Mouse (Mus musculus): Measurements from ENCODE around the gene Tex2.

Tex2 gene

DNA sequence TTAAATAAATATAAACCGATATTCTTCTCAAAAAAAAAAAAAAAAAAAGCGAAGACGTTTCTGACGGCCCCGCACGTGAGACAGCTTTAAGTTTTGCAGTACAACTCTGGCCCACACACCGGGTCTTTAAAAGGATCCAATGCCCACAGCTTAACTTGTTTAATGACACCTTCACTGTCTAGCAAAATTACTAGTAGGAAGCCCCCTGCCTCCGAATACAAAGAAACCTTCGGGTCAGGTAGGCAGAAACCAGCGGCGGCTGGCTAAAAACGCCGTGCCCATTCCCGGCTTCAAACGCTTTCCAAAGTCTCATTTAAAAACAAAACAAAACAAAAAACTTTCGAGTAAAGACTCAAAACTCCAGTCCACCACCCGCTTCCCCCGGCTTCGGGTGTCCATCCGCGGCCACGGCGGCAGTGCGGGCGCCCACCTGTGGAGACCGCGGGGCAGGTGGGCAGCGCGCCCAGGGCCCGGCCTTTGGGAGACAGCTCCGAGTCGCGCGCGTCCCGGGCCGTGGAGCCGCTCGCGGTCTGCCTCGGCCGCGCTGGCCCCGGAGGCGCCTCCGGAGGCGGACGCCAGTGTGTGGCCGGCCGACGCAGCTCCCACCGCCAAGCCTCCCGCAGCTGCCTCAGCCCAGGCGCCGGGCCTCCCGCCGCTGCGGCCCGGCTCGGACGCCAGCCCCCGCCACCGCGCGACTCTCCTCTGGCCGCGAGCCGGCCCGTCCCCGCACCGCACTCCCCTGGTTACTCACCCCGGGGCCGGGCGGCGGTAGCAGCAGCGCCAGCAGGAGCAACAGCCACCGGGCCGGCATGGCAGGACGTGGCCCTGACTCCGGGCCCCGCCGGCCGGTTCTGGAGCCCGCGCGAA is 126.1 kb downstream of the Tex2 start:
- DNase-seq (ENCODE audit: low read depth, low spot score), result no peak

DNA sequence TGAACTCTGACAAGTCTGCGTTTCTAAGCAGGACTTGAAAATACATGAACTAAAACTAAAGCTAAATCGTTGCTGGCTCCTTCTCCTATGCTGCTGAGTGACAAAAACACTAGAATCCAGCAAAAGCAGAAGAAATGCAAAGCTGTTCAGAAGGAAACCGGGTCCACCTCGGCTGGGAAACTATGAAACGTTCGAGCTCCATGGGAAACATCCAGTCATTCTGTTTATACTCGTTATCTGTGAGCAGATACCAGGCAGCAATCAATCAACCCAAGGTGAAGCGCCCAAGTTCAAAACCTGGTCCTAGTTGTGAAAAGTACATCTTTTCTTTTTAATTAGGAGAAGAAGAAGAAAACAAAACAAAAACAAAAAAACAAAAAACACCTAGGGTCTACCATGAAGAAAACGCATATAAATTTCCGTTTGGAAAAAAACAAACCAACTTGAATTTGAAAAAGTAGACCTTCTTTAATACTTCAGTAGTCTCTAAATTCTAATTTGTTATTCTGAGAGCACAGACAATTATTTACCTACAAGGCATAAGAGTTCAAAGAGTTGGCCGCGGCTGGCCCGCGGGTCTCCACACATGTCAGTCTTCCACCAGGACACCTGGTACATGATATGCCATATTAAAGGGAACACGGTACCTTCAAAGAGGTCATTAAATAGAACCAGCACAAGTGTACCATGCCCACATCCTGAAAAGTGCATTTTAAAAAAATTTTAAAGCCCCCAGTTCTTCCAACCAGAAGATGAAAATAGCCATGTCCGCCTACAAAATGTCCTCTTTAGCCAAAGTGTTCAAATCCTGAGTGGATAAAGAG is 127.0 kb downstream of the Tex2 start:
- DNase-seq (ENCODE audit: low read depth, low spot score), result no peak

DNA sequence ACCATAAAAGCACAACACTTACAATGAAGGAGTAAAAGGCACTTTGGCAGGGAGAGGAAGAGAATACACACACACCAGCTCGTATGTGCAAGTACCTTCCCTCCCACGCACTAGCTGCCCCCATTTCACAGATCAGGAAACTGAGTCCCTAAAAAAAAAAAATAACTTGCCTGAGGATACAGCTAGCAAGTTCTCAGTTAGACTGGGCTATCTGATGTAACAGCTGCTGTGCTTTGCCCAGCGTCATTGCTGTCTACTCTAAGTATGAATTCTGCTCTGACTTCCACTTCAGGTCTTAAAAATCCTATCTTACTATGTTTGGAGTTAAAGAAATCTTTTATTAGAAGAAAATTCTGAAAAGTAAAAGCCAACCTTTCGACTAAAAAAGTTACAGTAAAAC is 127.6 kb downstream of the Tex2 start:
- no peak for DNase-seq (ENCODE audit: low read depth, low spot score)

GRCm38 (mm10) chr11:106484875-106485274 is 128.3 kb downstream of the Tex2 start:
- DNase-seq (ENCODE audit: low read depth, low spot score), result no peak

GRCm38 (mm10) chr11:106482867-106483266 is 130.4 kb downstream of the Tex2 start:
- no peak for DNase-seq (ENCODE audit: low read depth, low spot score)

DNA sequence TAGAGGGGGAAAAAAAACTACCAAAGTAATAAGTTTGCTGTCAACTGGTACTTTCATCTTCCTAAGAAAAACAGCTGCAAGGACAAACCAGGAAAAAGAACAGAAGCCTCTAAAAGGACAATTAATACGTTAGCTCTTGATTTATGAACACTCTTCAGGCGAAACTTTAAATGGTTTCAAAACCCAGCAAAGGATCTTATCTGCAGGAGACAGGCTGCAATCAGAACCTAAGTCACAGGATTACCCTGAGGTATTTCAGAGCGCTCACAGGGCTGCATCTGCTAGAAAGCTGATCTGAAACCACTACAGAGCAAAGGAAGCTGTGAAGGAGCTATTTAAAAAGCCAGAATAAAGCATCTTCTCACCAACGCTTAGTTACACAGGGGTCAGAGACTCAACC is 131.6 kb downstream of the Tex2 start:
- no peak for DNase-seq (ENCODE audit: low read depth, low spot score)

DNA sequence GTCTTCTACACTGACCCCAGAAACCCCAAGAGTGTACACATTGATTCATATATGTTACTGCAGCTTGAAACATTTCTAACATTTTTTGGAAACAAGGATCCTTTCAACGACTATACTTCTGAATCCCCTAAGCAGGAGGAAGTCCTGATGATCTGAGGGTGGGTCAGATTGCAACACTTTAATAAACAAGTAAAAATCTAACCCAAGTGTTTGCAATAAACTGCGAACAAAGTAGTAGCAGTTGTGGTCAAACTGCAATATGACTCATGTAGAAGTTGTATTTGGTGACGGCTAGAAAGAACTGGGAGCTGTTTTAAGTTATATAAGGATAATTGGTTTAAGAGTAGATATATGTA is 132.7 kb downstream of the Tex2 start:
- no peak for DNase-seq (ENCODE audit: low read depth, low spot score)

DNA sequence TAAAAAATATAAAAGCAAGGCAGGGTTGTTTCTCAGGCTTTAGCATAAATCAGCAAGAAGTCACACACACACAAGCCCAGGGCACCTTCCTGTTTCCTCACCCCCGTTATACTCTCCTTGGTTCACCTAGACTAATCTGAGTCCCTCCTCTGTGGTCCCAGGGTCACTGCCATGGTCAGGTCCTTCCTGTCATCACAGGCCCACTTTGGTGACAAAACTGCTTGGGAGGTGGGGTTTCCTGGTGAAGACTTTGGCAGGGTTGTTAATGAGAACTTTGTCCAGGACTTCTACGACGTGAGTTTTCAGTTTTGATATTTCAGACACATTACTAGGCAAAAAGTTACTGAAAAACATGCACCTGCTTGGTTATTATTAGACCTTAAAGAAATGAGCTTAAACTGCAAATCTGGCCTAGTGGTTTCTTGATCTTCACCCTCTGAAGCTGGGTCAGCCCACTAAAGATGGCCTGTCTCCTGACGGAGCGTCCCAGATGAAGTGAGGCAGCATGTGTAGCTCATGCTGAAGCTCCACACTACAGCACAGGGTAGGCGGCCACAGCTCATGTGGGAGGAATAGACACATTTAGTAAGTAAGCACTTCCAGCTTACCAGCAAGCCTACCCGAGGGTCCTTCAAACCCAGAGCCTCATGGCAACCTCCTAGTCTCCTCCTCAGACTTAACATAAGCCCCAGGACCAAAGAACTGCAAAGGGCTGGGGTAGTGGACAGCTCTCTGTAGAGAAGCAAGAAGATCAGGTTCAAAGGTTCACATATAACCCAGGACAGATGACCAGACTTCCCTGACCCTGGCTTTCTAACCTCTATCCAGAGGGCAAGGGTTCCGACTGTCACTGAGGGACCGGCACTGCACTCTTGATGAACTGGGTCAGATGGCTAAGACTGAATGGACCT is 133.3 kb downstream of the Tex2 start:
- no peak for DNase-seq (ENCODE audit: low read depth, low spot score)

DNA sequence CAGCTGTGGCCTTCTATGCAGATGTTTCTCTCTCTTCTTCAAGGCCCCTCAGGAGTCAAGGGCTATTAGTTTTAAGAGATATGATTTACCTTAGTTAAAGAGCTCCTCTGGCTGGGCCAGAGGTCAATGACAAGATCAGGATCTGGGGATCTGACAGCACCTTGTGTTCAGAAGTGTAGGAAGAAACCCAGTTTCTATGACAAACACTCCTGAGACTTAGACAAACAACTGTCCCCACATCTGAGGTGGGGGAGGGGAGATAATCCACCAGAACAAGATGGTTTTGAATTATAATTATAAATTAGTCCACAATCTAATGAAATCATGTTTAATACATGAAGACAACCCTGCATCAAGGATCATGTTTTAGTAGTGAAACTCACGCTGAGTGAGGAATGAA is 134.5 kb downstream of the Tex2 start:
- DNase-seq (ENCODE audit: low read depth, low spot score), result no peak

DNA sequence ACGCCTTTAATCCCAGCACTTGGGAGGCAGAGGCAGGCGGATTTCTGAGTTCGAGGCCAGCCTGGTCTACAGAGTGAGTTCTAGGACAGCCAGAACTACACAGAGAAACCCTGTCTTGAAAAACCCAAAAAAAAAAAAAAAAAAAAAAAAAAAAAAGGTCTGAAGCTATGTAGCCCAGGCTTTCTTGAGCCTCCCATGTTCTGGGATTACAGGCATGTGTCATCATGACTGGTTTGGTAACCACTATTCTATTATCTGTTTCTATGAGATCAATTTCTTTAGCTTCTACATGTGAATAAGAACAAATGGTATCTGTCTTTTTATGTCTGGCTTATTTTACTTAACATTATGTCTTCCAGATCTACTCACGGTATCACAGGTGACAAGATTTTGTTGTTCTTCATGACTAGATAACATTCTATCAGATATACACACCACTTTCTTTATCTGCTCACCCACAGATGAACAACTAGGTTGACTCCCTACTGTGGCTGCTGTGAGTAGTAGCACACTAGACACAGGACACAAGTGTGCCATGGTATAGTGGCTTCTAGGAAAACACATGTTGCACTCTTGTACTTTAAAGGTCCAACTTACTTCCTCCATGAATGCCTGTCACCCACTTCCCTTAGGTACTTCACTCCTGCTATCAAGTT is 135.6 kb downstream of the Tex2 start:
- no peak for DNase-seq (ENCODE audit: low read depth, low spot score)

GRCm38 (mm10) chr11:106475309-106475708 is 137.9 kb downstream of the Tex2 start:
- DNase-seq (ENCODE audit: low read depth, low spot score), result no peak

DNA sequence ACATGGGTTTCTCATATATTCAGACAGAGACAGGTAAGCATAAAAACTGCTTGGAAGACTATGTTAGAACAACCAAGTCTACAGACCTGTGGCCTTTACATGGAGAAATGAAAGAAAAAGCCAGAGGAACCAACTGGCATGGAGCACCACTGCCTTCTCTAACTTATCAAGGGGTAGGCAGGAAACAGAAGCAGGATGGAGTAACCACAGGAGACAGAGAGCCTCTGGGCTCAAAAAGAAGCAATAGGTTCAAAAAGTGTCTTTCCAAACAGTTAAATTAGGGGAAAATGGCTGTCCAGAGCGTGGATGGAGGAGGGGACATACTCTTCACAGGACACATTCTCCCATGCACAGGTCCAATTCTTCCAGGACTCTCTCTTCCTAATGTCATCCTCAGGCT is 141.6 kb downstream of the Tex2 start:
- DNase-seq (ENCODE audit: low read depth, low spot score), result no peak

GRCm38 (mm10) chr11:106468509-106468908 is 144.7 kb downstream of the Tex2 start:
- DNase-seq (ENCODE audit: low read depth, low spot score), result no peak

GRCm38 (mm10) chr11:106465932-106466331 is 147.3 kb downstream of the Tex2 start:
- DNase-seq (ENCODE audit: low read depth, low spot score), result no peak

GRCm38 (mm10) chr11:106465545-106465903 is 147.7 kb downstream of the Tex2 start:
- no peak for DNase-seq (ENCODE audit: low read depth, low spot score)

- DNase-seq (ENCODE audit: low read depth, low spot score), result no peak
These were observed 148.3 kb downstream of the Tex2 start for GRCm38 (mm10) chr11:106464681-106465544.

GRCm38 (mm10) chr11:106463845-106464244 is 149.4 kb downstream of the Tex2 start:
- no peak for DNase-seq (ENCODE audit: low read depth, low spot score)

GRCm38 (mm10) chr11:106462309-106462708 is 150.9 kb downstream of the Tex2 start:
- no peak for DNase-seq (ENCODE audit: low read depth, low spot score)

GRCm38 (mm10) chr11:106461145-106461932 is 151.9 kb downstream of the Tex2 start:
- DNase-seq (ENCODE audit: low read depth, low spot score), result no peak

- no peak for DNase-seq (ENCODE audit: low read depth, low spot score)
These were observed 152.6 kb downstream of the Tex2 start for GRCm38 (mm10) chr11:106460671-106461070.

Measured in ZHBTc4 (cell line).